Mouse (Mus musculus): ENCODE results near the gene Miga2. TPM values are rescaled to one million over a fixed set of nuclear protein-coding genes. Genes with fewer than 3 reads are reported as not detected.
A peak's percentile ranks its signal among the peaks of the same experiment; 100 is the strongest.

The Miga2 gene
- polyA plus RNA-seq, 1 experiment from 2014 or later = 12.6 TPM

DNA sequence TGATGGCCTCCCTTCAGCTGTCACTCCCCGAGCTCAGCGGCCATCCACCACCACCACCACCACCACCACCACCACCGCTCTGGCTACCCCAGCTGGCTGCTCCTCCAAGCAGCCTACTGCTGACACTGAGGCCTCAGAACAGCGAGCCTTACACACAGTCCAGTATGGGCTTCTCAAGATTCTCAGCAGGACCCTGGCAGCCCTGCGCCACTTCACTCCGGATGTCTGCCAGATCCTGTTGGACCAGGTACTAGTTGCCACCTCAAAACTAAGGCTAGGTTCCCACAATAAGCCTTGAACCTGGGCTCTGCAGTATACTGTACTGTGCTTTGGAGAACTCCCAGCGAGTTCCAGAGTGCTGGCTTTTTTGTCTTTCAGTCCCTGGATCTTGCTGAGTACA lies 21.5 kb upstream of the Miga2 start:
- H3K9me3 ChIP-seq (ENCODE audit: control insufficient read depth) = no peaks in the 10 kb centered on the region
- peaks cover 94% of the 10 kb centered on the region for H3K36me3 ChIP-seq (ENCODE audit: control insufficient read depth, insufficient read depth)
- no peak overlapping the region for H3K9ac ChIP-seq (ENCODE audit: low read depth, low read length)
- no peaks in the 10 kb centered on the region for H3K27me3 ChIP-seq (replicated peaks; ENCODE audit: control insufficient read depth, insufficient read depth, low read length)
- no peak overlapping the region for H3K4me3 ChIP-seq (ENCODE audit: low read depth, low read length)
- 94% methylated on average over 7 of the region's 7 CpGs for WGBS
- no peaks in the 10 kb centered on the region for H3K4me1 ChIP-seq (replicated peaks; ENCODE audit: control insufficient read depth, insufficient read depth, low read length)
- TF ChIP-seq CTCF (IDR thresholded peaks at IDR 0.05; ENCODE audit: low read depth) = no peak
- H3K27ac ChIP-seq (ENCODE audit: low read depth, low read length) = no peak overlapping the region
- ATAC-seq = no peak
- H3K4me2 ChIP-seq (replicated peaks; ENCODE audit: low read depth) = no peak overlapping the region

DNA sequence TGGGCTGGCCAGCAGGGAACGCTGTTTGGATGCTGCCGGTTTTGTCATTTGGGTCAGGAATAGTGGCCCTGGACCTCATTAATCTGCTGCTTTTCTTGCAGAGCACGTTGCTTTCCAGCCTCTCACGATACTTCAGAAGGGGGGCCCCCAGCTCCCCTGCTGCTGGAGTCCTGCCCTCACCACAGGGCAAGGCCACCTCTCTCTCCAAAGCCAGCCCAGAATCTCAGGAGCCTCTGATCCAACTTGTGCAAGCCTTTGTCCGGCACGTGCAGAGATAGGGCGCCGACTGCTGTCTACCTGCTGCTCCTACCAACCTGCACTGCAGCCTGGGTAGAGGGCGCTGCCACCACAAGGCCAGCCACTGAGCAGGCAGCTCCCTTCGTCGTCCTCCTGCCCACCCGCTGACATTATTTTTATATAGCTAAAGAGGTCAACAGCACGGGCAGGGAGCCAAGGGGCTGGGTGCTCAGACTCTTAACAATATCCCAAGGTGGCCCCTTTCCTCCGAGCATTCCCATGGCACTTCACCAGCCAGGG lies 20.4 kb upstream of the Miga2 start:
- Histone ChIP-seq H3K4me2 (replicated peaks; ENCODE audit: low read depth) (no peak overlapping the region), H3K27me3 (replicated peaks; ENCODE audit: control insufficient read depth, insufficient read depth, low read length) (no peaks in the 10 kb centered on the region), H3K4me3 (ENCODE audit: low read depth, low read length) (no peak overlapping the region), H3K9ac (ENCODE audit: low read depth, low read length) (no peak overlapping the region), H3K9me3 (ENCODE audit: control insufficient read depth) (no peaks in the 10 kb centered on the region), H3K36me3 (ENCODE audit: control insufficient read depth, insufficient read depth) (peaks cover 96% of the 10 kb centered on the region), H3K27ac (ENCODE audit: low read depth, low read length) (no peak overlapping the region), H3K4me1 (replicated peaks; ENCODE audit: control insufficient read depth, insufficient read depth, low read length) (no peaks in the 10 kb centered on the region)
- ATAC-seq = no peak
- whole genome bisulfite sequencing = 64% methylated on average over 14 of the region's 14 CpGs
- peak; percentile 32; the same call in 1 of the 2 replicates for TF ChIP-seq CTCF (IDR thresholded peaks at IDR 0.05; ENCODE audit: low read depth)

DNA sequence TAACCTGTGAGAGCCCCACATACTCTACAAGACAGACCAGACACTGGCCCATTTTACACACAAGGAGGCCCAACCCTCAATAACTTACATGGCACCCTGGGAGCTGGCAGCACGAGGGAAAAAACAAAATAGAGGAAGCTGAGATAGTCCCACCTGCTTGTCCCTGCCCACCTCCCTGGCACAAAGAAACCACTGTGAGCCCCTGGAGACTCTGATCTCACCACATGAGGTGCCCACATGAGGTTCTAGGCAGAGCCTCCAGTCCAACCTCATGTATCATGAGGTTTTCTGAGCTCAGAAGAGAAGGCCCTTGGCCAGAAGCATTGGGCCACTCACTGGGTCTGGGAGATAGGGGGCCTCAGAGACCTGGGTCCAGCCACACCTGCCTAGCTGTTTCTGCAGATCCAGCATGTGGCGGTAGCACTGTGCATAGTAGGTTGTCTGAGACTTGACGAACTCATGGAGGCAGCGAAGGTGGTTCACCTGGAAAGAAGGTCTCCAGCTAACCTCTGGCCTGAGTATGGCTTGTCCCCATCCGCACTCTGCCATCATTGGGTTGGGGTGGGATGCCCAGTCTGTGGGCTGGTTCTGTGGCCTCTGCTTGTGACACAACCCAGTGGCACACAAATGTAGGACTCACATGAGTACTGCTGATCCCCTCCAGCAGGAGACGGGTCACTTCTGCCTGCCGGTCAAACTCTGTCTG lies 17.9 kb upstream of the Miga2 start:
- 83% methylated on average over 7 of the region's 7 CpGs for WGBS
- no peak overlapping the region for H3K4me2 ChIP-seq (replicated peaks; ENCODE audit: low read depth)
- no peak overlapping the region for H3K4me3 ChIP-seq (ENCODE audit: low read depth, low read length)
- no peak overlapping the region for H3K27ac ChIP-seq (ENCODE audit: low read depth, low read length)
- ATAC-seq = no peak
- H3K9ac ChIP-seq (ENCODE audit: low read depth, low read length) = no peak overlapping the region
- H3K36me3 ChIP-seq (ENCODE audit: control insufficient read depth, insufficient read depth) = peaks cover 96% of the 10 kb centered on the region
- H3K4me1 ChIP-seq (replicated peaks; ENCODE audit: control insufficient read depth, insufficient read depth, low read length) = no peaks in the 10 kb centered on the region
- H3K27me3 ChIP-seq (replicated peaks; ENCODE audit: control insufficient read depth, insufficient read depth, low read length) = no peaks in the 10 kb centered on the region
- H3K9me3 ChIP-seq (ENCODE audit: control insufficient read depth) = no peaks in the 10 kb centered on the region
- no peak for TF ChIP-seq CTCF (IDR thresholded peaks at IDR 0.05; ENCODE audit: low read depth)

DNA sequence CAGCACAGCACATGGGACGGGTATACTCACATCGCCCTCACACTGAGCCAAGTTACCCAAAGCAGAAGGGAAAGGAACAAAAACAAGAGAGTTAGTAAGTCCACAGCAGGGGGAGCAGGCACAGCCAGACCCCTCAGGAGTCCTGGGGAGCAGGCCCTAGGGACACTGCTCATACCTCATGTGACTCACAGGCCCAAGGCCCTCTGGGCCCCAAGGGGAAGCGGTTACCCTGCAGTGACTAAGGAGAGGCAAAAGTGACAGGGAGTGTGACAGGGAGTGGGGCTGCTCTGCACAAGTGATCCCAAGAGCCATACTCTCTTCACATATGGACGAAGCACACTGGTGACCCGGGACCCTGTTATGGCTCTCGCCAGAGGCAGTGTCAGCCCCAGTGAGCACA lies 14.8 kb upstream of the Miga2 start:
- 91% methylated on average over 6 of the region's 6 CpGs for WGBS
- H3K4me3 ChIP-seq (ENCODE audit: low read depth, low read length) = no peak overlapping the region
- H3K4me1 ChIP-seq (replicated peaks; ENCODE audit: control insufficient read depth, insufficient read depth, low read length) = no peaks in the 10 kb centered on the region
- no peaks in the 10 kb centered on the region for H3K9me3 ChIP-seq (ENCODE audit: control insufficient read depth)
- no peak overlapping the region for H3K4me2 ChIP-seq (replicated peaks; ENCODE audit: low read depth)
- ATAC-seq = no peak
- no peak overlapping the region for H3K27ac ChIP-seq (ENCODE audit: low read depth, low read length)
- H3K9ac ChIP-seq (ENCODE audit: low read depth, low read length) = no peak overlapping the region
- TF ChIP-seq CTCF (IDR thresholded peaks at IDR 0.05; ENCODE audit: low read depth) = no peak
- H3K27me3 ChIP-seq (replicated peaks; ENCODE audit: control insufficient read depth, insufficient read depth, low read length) = no peaks in the 10 kb centered on the region
- H3K36me3 ChIP-seq (ENCODE audit: control insufficient read depth, insufficient read depth) = peaks cover 86% of the 10 kb centered on the region

DNA sequence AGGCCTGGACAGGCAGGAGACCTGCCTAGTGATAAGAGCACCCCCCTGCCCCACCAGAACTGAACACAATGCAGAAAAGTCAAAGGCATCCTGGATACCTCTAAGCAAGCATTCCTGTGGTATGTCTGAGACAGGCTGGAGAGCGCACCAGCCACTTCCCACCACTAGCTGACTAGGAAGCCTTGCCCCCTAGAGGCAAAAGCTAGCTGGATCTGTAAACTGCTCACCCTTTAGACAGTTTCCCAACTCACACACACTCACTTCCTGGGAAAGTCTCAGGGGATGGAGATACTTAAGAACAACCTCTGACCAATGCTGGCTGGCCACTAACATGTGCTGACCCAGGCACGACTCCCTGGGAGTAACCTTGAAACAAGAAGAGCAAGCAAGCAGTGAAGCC lies 12.9 kb upstream of the Miga2 start:
- ATAC-seq = no peak
- H3K36me3 ChIP-seq (ENCODE audit: control insufficient read depth, insufficient read depth) = peaks cover 73% of the 10 kb centered on the region
- WGBS = 66% methylated on average over 2 of the region's 2 CpGs
- H3K27ac ChIP-seq (ENCODE audit: low read depth, low read length) = no peak overlapping the region
- TF ChIP-seq CTCF (IDR thresholded peaks at IDR 0.05; ENCODE audit: low read depth) = peak; percentile 57
- H3K4me3 ChIP-seq (ENCODE audit: low read depth, low read length) = no peak overlapping the region
- no peaks in the 10 kb centered on the region for H3K4me1 ChIP-seq (replicated peaks; ENCODE audit: control insufficient read depth, insufficient read depth, low read length)
- H3K9ac ChIP-seq (ENCODE audit: low read depth, low read length) = no peak overlapping the region
- no peak overlapping the region for H3K4me2 ChIP-seq (replicated peaks; ENCODE audit: low read depth)
- H3K27me3 ChIP-seq (replicated peaks; ENCODE audit: control insufficient read depth, insufficient read depth, low read length) = no peaks in the 10 kb centered on the region
- H3K9me3 ChIP-seq (ENCODE audit: control insufficient read depth) = no peaks in the 10 kb centered on the region

DNA sequence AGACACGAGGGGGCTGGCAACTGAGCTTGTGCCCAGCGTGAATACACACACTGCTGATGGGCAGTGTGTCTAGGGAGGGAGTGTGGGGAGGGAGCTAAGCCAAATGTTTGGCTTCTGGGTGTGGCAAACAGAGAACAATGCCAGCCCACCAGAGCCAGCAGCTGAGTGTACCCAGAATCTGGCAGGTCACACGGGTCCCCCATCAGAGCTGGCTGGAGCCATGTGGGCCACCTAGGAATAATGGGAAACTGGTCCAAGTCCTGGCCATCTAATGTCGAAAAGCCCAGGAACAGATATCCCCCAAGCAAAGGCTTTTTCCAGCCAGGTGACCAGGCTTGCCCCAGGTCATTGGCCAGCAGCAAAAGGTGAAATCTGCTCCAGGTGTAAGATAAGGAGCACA lies 8.2 kb upstream of the Miga2 start:
- whole genome bisulfite sequencing = 40% methylated on average over 4 of the region's 4 CpGs
- H3K4me2 ChIP-seq (replicated peaks; ENCODE audit: low read depth) = no peak overlapping the region

More for the DNA sequence above, 8.2 kb upstream of the Miga2 start:
- Histone ChIP-seq H3K4me1 (replicated peaks; ENCODE audit: control insufficient read depth, insufficient read depth, low read length) (no peaks in the 10 kb centered on the region), H3K27me3 (replicated peaks; ENCODE audit: control insufficient read depth, insufficient read depth, low read length) (no peaks in the 10 kb centered on the region), H3K27ac (ENCODE audit: low read depth, low read length) (no peak overlapping the region), H3K9ac (ENCODE audit: low read depth, low read length) (no peak overlapping the region), H3K4me3 (ENCODE audit: low read depth, low read length) (no peak overlapping the region), H3K9me3 (ENCODE audit: control insufficient read depth) (no peaks in the 10 kb centered on the region), H3K36me3 (ENCODE audit: control insufficient read depth, insufficient read depth) (peaks cover 29% of the 10 kb centered on the region)
- TF ChIP-seq CTCF (IDR thresholded peaks at IDR 0.05; ENCODE audit: low read depth) = no peak
- ATAC-seq = no peak

Data from intestine, postnatal 0 days (tissue).